Mouse (Mus musculus): ENCODE data around the gene Mtus2. TPM values are rescaled to one million over a fixed set of nuclear protein-coding genes. Genes with fewer than 3 reads are reported as not detected.
"Not testable (repeated sequence)": the region's sequence is repeated elsewhere in the genome, so short reads cannot be mapped to it uniquely, and the experiment has no call there.

Mtus2 gene
- total RNA-seq, 1 experiment from 2014 or later: 3.0 TPM

- ATAC-seq (ENCODE audit: extremely low read depth, insufficient number of reproducible peaks, low FRiP score, poor library complexity, severe bottlenecking): no peak
Measured at GRCm38 (mm10) chr5:148154727-148155126, 197.6 kb downstream of the Mtus2 start.

GRCm38 (mm10) chr5:148159328-148159727 is 202.2 kb downstream of the Mtus2 start:
- ATAC-seq (ENCODE audit: extremely low read depth, insufficient number of reproducible peaks, low FRiP score, poor library complexity, severe bottlenecking): no peak

- no peak for ATAC-seq (ENCODE audit: extremely low read depth, insufficient number of reproducible peaks, low FRiP score, poor library complexity, severe bottlenecking)
Measured at GRCm38 (mm10) chr5:148160529-148161154, 203.5 kb downstream of the Mtus2 start.

- no peak for ATAC-seq (ENCODE audit: extremely low read depth, insufficient number of reproducible peaks, low FRiP score, poor library complexity, severe bottlenecking)
Measured at GRCm38 (mm10) chr5:148165111-148165510, 208.0 kb downstream of the Mtus2 start.

GRCm38 (mm10) chr5:148175091-148175490 is 218.0 kb downstream of the Mtus2 start:
- no peak for ATAC-seq (ENCODE audit: extremely low read depth, insufficient number of reproducible peaks, low FRiP score, poor library complexity, severe bottlenecking)

GRCm38 (mm10) chr5:148175742-148176426 is 218.8 kb downstream of the Mtus2 start:
- no peak for ATAC-seq (ENCODE audit: extremely low read depth, insufficient number of reproducible peaks, low FRiP score, poor library complexity, severe bottlenecking)

- ATAC-seq (ENCODE audit: extremely low read depth, insufficient number of reproducible peaks, low FRiP score, poor library complexity, severe bottlenecking): not testable (repeated sequence)
Measured at GRCm38 (mm10) chr5:148176539-148176938, 219.4 kb downstream of the Mtus2 start.

GRCm38 (mm10) chr5:148179231-148179630 is 222.1 kb downstream of the Mtus2 start:
- no peak for ATAC-seq (ENCODE audit: extremely low read depth, insufficient number of reproducible peaks, low FRiP score, poor library complexity, severe bottlenecking)

- ATAC-seq (ENCODE audit: extremely low read depth, insufficient number of reproducible peaks, low FRiP score, poor library complexity, severe bottlenecking): no peak
Measured at GRCm38 (mm10) chr5:148180590-148181307, 223.6 kb downstream of the Mtus2 start.

- no peak for ATAC-seq (ENCODE audit: extremely low read depth, insufficient number of reproducible peaks, low FRiP score, poor library complexity, severe bottlenecking)
Measured at GRCm38 (mm10) chr5:148181308-148181630, 224.1 kb downstream of the Mtus2 start.

GRCm38 (mm10) chr5:148181901-148182300 is 224.8 kb downstream of the Mtus2 start:
- ATAC-seq (ENCODE audit: extremely low read depth, insufficient number of reproducible peaks, low FRiP score, poor library complexity, severe bottlenecking): no peak

GRCm38 (mm10) chr5:148185898-148186297 is 228.8 kb downstream of the Mtus2 start:
- ATAC-seq (ENCODE audit: extremely low read depth, insufficient number of reproducible peaks, low FRiP score, poor library complexity, severe bottlenecking): no peak

- ATAC-seq (ENCODE audit: extremely low read depth, insufficient number of reproducible peaks, low FRiP score, poor library complexity, severe bottlenecking): no peak
Measured at GRCm38 (mm10) chr5:148191416-148191815, 234.3 kb downstream of the Mtus2 start.

GRCm38 (mm10) chr5:148211831-148212230 is 254.7 kb downstream of the Mtus2 start:
- ATAC-seq (ENCODE audit: extremely low read depth, insufficient number of reproducible peaks, low FRiP score, poor library complexity, severe bottlenecking): no peak

GRCm38 (mm10) chr5:148216786-148217185 is 259.7 kb downstream of the Mtus2 start:
- no peak for ATAC-seq (ENCODE audit: extremely low read depth, insufficient number of reproducible peaks, low FRiP score, poor library complexity, severe bottlenecking)

GRCm38 (mm10) chr5:148222898-148223297 is 265.8 kb downstream of the Mtus2 start:
- no peak for ATAC-seq (ENCODE audit: extremely low read depth, insufficient number of reproducible peaks, low FRiP score, poor library complexity, severe bottlenecking)

- no peak for ATAC-seq (ENCODE audit: extremely low read depth, insufficient number of reproducible peaks, low FRiP score, poor library complexity, severe bottlenecking)
Measured at GRCm38 (mm10) chr5:148224004-148224403, 266.9 kb downstream of the Mtus2 start.

GRCm38 (mm10) chr5:148233714-148234113 is 276.6 kb downstream of the Mtus2 start:
- ATAC-seq (ENCODE audit: extremely low read depth, insufficient number of reproducible peaks, low FRiP score, poor library complexity, severe bottlenecking): no peak

GRCm38 (mm10) chr5:148236616-148237015 is 279.5 kb downstream of the Mtus2 start:
- no peak for ATAC-seq (ENCODE audit: extremely low read depth, insufficient number of reproducible peaks, low FRiP score, poor library complexity, severe bottlenecking)

- no peak for ATAC-seq (ENCODE audit: extremely low read depth, insufficient number of reproducible peaks, low FRiP score, poor library complexity, severe bottlenecking)
Measured at GRCm38 (mm10) chr5:148239067-148239466, 281.9 kb downstream of the Mtus2 start.

Measured in neutrophil, adult 5-6 weeks (primary cell).